Mouse (Mus musculus): ENCODE data around the gene Fam155a.

GRCm38 (mm10) chr8:9470114-9470513 lies 300.8 kb downstream of the Fam155a start:
- TF ChIP-seq CTCF (IDR thresholded peaks at IDR 0.05; ENCODE audit: low read depth), result no peak
- TF ChIP-seq EP300 (optimal IDR thresholded peaks at IDR 0.05), result no peak

Data from stomach, postnatal 0 days (tissue).